Mouse (Mus musculus) cerebellum, adult 2 months (tissue): ENCODE measurements at regions not wholly inside any gene's neighbourhood (a gene's known extent, or its start where the extent isn't known, plus 50 kb on each side); places are given as distances from the start of the nearest gene placed in this dataset.

Source experiments
- CTCF ChIP-seq: fragments of 200-500 bp; IDR thresholded peaks from 2 replicates; pipeline ENCODE4 v1.5.1; 2011; ENCODE audit warnings: low read depth, mild to moderate bottlenecking, control low read depth, low read length, moderate library complexity, borderline replicate concordance; ENCODE audit not compliant: insufficient read depth
- POLR2A ChIP-seq: fragments of 200-500 bp; IDR thresholded peaks from 2 replicates; pipeline ENCODE4 v1.6.1; 2011; ENCODE audit warnings: low read length, control low read depth, borderline replicate concordance; ENCODE audit not compliant: insufficient read depth

GRCm38 (mm10) chr6:51167028-51167427 is 265.4 kb upstream of the Nfe2l3 start:
- TF ChIP-seq CTCF, result no peak
- TF ChIP-seq POLR2A, result no peak
